Mouse (Mus musculus) ZHBTc4 (cell line): ENCODE results near the gene Homer3.

Experiments used
- DNase-seq: peaks from one replicate; pipeline ENCODE4 v3.0.0-alpha.2; 2011; ENCODE audit warnings: low read depth, low spot score

Gene Homer3

DNA sequence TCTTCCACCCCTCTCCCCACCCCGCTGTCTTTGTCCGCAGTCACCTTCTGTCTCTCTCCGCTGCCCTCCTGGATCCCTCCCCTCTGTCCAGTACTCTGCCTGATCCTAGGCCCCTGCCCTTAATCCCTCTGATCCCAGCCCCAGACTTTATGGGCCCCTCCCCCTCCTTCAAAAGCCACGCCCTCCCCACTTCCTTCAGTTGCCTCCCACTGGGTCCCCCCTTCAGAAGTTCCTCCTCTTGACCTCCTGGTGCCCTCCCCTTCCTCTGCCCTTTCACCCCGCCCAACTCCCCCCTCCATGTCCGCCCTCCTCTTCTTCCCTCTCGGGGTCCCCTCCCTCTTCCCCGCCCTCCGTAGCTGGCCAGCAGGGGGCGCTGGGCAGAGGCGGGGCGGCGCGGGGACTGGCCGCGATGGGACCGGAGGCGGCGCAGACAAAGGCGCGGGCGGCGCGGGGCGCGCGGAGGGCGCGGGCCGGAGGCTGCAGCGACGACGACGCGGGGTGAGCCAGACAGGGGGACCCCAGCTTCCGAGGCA is at the start of gene Homer3:
TSS of gene Homer3 (plus strand) at position 225 of the 533 bp plus-strand sequence.
- DNase-seq: peak; percentile 97

DNA sequence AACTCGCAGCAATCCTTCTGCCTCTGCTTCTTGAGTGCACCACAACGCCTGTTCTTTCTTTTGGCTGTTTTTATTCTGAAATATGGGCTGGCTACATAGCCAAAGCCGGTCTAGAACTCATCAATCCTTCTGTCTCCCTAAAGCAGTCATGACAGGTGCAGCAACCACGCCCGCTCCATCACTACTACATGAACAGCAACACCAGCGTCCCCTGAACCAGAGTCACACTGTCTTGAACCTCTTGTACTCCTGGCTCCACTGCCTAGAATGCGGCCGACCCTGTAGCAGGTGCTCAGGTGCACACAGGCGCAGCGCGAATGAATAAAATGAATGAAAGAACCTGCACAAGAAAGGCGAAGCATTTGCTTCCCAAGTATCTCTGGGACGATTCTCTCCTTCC is 49.0 kb upstream of the Homer3 start:
- no peak for DNase-seq

DNA sequence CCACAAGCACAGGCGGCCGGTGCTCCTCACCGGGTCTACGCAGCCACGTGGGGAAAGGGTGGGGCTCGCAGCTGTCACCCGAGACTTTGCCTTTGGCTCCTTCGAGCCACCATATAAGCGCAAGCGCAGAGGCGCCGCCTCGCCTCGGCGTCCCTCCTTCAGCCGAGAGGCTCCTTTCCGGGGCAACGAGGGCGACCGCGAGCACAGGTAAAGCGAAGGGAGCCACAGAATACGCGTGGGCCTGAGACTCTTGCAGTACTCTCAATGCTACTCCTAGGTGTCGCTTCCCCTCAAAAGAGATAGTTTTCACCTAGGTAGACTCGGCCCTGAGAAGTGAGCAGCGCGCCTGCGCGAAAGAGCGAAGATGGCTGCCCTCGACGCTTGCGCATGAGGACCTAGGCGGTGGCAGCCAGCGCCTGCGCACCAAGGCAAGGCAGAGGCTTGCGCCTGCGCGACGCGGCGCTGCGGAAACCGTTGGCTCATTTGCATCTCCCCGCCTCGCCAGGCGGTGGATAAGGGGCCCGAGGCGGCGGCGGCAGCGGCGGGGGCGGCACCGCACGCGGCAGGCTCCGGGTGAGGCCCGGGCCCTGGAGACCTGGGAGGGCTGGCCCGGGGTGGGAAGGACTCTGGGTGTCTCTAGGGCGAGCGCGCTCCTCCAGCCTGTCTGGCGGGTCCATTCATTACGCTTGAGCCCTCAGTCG is 48.4 kb upstream of the Homer3 start, which contains the start of the genes Sugp2 and Armc6:
TSS of gene Sugp2 (plus strand) at position 147 of the 701 bp plus-strand sequence.
TSS of gene Armc6 (minus strand) at position 387 of the 701 bp plus-strand sequence.
- DNase-seq: peak; percentile 99

DNA sequence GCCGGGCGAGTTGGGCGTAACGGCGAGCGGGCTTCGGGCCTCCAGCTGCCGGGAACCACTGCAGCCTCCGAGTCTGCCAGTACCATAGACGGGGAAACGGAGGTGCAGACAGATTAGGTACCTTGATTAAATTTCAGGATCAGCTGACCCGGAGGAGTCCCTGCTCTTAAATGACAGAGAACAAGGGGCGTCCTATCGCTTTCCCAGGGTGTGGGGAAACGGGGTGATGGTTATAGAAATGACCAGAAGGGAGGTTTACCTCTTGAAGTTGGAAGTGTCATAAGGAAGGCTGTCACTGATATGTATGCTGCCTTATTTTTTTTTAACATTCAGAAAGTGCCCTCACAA is 47.9 kb upstream of the Homer3 start:
- no peak for DNase-seq

DNA sequence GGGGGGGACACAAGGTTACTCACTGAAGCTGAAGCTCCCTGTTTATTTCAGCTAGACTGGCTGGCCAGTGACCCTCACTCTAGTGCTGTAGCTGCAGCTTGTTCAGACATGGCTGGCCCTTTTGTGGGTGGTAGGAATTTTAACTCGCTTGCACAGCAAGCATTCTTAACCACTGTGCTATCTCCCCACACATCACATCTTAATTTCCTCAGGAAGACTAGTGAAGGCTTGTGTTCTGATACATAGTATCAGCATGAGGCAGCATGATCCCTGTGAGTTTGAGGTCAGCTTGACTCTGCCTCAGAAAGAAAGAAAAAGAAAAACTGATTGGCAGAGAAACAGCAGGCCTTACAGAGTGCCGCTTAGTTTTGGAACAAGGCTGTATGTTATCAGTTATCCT is 44.8 kb upstream of the Homer3 start:
- DNase-seq: no peak

DNA sequence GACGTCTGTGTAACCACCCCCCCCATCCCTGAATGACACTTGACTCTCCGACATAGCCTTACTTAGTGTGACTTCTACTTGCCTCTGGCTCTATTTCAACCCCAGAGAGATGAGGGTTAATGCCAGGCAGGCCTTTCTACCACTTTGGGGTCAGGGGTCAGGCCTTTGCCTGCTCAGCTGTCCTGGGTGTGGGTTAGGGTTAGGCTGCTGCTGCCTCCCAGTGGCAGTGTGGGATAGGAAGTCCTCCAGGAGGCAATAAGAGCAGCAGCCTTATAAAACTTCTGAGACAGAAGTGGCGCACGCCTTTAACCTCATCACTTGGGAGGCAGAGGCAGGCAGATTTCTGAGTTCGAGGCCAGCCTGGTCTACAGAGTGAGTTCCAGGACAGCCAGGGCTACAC is 42.0 kb upstream of the Homer3 start:
- DNase-seq: peak; percentile 32

DNA sequence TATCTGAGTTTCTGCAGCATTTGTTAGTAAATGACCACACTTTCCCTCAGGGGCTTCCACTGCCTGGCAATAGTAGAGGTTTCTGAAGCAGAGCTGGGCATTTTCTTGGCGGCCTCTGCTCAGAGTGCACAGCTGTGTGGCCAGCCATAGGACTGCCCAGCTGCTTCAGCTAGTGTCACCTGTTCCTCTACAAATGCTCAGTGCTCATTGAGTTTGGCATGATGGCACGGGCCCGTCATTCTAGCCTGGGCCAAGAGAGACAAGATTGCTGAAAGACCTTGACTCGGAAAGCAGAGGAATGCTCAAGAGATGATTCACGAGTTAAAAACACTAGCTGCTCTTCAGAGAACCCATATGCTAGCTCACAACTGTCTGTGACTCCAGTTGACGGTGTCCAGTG is 36.0 kb upstream of the Homer3 start:
- DNase-seq: no peak

DNA sequence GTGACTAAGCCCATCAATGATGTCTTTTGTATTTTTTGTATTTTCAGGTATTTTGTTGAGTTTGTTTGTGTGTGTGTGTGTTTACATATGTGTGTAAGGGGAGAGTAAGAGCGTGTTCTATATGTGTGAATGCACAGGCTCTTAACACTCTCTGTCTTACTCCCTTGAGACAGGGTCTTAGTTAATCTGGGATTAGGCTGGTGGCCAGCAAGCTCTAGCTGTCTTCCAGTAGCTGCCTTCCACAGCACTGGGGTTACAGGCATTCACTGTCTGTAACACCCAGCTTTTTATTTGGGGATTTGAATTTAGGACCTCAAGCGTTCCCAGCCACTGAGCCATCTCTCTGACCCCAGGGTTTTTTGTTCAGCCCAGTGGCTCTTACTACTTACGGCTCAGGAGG is 34.8 kb upstream of the Homer3 start:
- no peak for DNase-seq

DNA sequence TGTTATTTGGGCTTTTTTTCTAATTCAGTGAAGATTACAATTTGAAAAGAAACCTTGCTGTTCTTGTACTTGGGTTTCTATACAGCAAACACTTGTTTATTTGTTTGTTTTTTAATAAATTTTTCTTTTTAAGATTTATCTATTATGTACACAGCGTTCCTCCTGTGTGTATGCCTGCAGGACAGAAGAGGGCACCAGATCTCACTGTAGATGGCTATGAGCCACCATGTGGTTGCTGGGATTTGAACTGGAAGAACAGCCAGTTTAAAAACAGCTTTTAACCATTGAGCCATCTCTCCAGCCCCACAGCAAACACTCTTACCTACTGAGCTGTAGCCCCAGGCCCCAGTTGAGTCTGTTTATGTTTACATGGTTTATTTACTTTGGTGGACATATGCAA is 28.0 kb upstream of the Homer3 start:
- no peak for DNase-seq

DNA sequence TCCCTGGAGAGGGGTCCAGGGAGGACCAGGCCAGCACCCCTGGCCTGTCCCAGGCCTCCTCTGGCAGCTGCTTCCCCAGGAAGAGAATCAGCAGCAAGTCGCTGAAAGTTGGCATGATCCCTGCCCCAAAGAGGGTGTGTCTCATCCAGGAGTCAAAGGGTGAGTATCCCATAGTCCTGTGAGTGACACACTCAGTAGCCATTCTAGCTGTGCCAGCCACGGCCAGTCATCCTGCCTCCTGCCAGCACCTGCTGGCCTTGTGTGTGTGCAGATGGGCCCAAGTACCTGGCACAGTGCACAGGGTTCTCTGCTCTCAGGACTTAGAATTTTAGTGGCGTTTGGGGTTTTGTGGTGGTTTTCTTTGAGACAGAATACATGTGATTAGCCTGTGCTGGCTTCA is 25.2 kb upstream of the Homer3 start:
- DNase-seq: no peak

DNA sequence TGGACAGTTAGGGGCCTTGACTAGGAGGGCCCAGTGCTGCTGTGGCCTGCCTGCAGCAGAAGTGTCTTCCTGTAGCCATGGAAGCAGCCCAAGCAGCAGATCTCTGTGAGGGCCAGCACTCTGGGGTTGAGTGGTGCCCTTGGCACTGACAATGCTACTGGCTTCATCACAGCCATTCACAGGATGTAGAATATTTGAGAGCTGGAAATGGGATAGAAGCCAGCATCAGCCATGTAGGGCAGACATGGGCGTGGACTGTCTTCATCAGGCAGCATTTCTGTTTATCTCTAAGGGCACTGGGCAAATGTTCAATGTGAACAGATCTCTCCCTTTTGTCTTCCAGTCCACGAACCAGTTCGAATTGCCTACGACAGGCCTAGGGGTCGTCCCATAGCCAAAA is 24.0 kb upstream of the Homer3 start:
- DNase-seq: no peak

DNA sequence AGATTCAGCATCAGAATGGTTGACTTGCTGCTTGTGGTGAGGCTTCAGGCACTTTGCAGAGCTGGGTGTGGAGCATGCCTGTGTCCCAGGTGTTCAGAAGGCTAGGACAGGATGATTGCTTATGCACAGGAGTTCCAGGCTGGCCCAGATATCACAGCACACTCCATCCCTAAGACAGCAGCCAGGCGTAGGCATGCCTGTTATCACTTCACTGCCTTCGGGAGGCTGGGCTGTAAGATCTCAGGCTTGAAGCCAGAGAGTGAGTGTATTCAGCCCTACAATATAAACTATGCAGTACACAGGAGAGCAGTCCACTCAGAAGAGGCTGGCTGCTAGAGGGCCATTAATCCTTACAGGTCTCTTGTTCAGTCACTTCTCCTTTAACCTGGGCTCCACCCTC is 23.6 kb upstream of the Homer3 start:
- no peak for DNase-seq

DNA sequence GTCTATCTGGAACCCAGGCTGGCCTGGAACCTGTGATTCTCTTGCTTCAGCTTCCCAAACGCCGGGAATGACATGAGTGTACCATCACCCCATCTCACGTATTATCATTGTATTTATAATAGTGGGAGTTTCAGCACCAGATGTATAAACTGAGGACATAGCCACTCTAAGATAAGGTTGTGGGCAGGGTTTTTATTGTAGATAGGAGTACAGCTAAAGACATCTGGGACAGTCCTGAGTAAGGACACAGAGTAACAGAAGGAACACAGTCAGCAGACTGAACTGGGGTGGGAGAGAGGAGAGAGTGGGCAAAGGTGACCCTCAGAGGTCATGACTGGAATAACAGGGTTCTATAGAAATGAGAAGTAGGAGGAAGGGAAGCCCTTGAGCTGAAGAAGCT is 15.0 kb upstream of the Homer3 start:
- DNase-seq: no peak

DNA sequence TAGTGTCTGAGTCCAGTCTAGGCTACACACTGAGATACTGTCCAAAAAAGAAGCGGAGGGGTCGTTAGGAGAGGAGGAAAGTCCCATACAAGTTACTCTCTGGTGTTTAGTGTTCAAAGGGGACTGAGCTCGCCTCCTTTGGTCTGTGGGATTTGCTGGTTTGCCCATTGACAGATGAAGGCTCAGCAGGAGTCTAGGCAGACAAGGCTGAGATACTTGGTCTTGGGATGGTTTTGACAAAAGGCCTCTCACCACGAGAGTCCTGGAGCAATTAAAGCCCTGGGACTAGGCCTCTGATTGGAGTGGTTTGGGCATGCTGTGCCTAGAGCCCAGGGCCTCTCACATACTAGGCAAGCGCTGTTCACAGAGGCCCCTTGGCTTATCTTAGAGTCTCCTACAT is 14.3 kb upstream of the Homer3 start:
- DNase-seq: no peak

DNA sequence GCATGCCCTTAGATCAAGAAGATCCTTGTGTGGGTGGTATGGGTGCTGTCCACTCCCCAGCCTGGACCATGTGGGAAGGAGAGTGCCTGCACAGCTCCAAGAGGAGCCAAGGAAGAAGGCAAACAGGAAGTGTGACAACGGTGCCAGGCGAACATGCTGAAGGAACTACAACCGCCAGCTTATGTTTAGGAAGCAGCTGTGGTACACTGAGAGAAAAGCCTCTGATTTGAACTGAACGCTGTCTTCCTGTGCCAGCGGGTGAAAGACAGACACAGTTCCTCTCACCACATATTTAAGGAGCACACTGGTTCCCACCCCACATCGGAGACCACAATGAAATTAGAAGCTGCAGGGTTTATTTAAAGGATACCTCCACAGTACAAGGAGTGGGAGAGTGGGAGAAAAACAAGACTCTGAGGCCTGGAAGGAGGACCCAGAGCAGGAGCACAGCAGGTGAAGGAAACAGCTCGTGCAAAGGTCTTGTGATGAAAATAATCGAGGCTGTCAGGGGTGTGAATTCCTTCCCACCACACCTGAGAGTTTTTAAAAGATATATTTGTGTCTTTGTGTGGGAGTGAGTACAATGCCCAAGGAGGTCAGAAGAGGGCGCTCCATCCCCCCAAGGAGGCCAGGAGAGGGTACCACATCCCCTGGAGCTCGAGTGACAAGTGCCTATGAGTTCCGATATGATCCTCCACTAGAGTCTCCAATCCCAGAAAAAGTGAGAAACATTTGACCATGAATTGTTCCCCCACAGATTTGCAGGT is 13.6 kb upstream of the Homer3 start:
- DNase-seq: peak; percentile 70

DNA sequence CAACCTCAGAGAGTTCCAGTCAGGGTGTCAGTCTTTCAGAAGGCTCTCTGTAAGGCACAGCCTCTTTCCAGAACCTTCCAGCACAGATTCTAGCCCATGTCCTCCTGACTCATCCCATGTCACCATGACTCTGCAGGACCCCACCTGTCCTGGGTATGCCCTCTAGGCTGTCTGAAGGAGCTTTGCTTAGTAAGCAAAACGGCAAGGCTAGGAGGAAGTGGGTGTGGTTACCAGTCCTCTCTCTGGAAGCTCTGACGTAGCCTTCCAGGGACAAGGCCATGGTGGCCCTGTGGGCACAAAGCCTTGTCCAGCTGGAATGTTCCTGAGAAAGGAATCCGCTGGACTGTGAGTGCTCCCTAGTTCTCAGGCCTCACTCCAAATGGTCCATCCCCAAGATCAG is 9.7 kb upstream of the Homer3 start:
- peak; percentile 76 for DNase-seq

DNA sequence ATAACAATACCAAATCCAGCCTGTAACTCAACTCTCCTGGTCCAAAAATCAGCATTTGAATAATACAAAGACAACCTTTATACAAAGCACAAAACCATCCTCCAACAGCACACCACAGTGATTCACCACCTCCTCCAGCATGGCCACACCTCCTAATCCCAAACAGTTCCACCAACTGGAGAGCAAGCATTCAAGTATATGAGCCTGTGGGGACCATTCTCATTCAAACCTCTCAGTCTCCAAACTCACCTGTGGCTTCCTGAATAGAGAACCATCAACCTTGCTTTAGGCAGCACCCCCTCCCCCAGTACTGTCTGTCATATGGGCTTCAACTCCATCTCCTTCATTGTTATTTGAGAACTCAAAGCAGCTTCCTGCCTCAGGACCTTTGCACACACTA is 8.3 kb upstream of the Homer3 start:
- DNase-seq: peak; percentile 88

DNA sequence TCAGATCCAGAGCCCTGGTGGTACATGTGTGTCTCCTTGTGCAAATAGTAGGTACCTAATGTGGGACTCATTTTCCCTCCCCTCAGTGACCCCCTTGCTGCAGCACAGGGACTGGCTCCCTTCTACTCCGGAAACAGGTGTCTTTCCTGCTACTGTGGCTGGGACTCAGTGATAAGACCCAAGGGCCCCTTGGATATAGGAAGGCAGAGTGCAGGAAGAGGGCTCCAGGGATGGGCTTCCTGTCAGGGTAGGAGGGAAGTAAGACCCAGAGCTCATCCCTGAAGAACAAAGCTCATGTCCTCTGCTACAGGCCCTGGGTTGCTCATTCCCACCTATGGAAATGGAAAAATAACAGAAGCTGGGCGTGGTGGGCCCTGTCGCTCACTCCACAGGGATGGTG is 6.2 kb upstream of the Homer3 start:
- DNase-seq: no peak

DNA sequence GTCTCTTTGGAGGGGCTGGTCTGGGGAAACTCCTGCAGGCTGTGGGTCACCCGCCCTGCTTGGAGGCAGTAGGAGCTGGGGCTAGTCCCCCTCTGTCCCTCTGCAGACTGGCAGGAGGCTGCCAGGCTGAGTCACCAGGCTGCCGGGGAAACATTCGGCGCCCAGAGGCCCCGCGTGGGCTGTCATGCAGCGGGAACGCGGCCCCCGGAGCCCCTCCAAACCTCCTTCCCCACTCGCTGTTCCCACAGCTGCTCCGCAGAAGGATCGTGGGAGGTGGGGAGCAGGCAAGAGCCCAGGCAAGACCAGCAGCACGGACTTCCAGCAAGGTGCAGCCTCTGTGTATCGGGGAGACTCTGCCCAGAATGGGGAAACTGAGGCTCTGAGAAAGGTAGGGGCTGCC is 4.5 kb upstream of the Homer3 start:
- DNase-seq: no peak

DNA sequence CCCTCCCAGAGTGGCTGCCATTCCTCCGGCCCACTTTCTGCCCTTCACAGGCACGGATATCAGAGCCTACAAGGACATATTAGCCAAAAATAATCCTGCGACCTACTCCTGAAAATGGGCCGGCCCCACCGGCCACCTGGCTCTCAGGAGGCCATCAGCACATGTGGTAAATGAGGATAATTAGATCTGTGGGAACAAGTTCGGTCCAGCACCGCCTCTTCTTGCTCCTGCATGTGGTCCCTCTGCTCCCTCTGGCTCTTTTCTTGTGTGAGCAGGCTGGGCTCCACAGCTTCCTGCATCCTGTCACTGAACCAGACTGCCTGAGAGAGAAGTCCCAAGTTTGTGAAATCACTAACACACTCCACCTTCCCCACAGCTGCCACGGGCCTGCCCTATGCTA is 3.4 kb upstream of the Homer3 start:
- no peak for DNase-seq

DNA sequence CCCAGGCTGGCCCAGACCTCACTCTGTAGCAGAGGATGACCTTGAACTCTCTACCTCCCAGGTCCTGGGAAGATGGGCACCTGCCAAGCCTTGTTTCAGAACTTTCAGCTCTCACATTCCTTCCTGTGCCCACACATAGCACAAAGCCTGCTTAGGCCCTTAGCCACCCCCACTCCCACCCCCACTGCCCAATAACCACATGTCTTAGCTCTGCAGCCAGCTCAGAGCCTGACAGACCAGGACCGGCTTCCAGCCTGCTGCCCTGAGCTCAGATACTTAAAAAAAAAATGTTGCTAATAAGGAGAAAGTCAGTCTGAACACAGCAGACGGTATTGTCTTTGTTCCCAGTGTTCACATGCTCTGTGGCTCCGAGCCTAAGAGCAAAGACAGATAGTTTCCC is 1.6 kb upstream of the Homer3 start:
- DNase-seq: no peak

DNA sequence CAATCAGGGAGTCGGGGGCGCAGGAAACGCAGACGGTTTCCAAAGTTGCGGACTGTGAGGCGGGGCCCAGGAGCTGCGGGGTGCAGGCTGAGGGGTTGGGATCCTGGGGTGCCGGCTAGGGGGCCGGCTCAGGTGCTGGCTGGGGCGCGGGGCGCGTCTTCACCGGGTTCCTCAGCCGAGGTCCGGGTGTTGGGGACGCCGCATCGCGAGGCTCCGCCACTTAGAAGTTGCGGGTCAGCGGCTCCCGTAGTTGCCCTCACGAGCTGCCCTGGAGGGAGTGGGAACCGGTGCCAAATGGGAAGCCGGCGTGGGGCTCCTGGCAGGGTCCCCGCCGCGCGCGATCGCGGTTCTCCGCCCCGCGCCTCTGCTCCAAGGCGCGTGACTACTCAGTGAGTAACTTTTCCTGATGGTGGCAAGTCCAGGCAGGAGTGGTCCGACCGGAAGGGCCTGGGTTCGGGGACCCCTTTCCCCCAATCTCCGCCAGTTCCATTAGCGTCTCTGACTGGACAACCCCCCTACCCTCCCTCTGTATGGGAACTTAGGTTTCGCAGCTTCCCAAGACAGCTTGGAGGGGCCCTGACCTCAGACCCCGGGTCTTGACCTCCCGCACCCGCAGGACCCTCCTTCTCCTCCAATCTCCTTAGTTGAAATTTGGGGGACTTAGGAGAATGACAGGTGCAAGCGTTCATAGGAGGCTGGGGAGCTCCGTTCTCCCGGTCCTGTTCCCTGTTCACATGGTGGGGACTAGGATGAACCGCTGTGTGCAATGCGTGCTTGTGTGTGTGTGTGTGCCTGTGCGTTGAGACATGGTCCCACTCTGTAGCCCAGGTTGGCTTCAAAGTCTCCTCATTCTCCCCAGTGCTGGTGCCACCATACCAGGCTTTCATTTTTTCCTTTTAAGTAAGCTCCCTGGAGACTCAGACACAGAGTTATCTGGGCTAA is 780 bp downstream of the Homer3 start:
- DNase-seq: peak; percentile 30
